Mouse (Mus musculus) erythroblast, embryonic 14.5 days (primary cell): ENCODE results near the gene Ythdf1.

Experiments
- GATA1 ChIP-seq: IDR thresholded peaks from 2 replicates; pipeline ENCODE4 v1.6.1; 2012; ENCODE audit warnings: low read length, inconsistent platforms, mixed read lengths
- TAL1 ChIP-seq: IDR thresholded peaks from 3 replicates; pipeline ENCODE4 v1.6.1; 2012; ENCODE audit warnings: low read length, inconsistent platforms, mixed read lengths

GRCm38 (mm10) chr2:180915886-180916433 is 4.8 kb downstream of the Ythdf1 start:
- TF ChIP-seq TAL1 (no peak), GATA1 (no peak)
